Mouse (Mus musculus): ENCODE results near the gene Cltc.

DNA sequence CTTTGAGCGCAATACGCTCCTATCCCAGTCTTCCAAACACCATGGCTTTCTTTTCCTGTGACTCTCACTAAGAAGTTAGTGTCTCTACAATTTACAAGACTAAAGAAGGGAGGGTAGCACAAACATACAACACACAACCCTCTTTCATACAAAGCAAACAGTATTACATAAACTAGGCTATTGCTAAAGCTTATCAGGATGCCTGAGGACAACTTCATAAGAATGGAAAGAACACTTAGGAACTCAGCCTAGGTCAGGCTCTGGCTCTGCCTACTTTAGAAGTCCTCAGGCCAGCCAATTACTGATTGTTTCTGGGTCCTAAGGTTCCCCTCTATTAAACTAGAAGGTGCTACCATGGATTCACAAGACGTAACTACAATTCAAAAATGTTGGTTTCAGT, 76.6 kb downstream of the Cltc start:
- no peak for TF ChIP-seq POLR2A (IDR thresholded peaks at IDR 0.05; ENCODE audit: insufficient read depth, low read depth, low read length)
- no peak for TF ChIP-seq CTCF (IDR thresholded peaks at IDR 0.05; ENCODE audit: insufficient read depth, low read depth, low read length)

All from olfactory bulb, adult 2 months (tissue).